Mouse (Mus musculus) ZHBTc4 (cell line): ENCODE measurements around the gene Pdcd11.
A peak's percentile ranks its signal among the peaks of the same experiment; 100 is the strongest.

Experiments
- DNase-seq: peaks from one replicate; pipeline ENCODE4 v3.0.0-alpha.2; 2011; ENCODE audit warnings: low read depth, low spot score

Pdcd11 gene

DNA sequence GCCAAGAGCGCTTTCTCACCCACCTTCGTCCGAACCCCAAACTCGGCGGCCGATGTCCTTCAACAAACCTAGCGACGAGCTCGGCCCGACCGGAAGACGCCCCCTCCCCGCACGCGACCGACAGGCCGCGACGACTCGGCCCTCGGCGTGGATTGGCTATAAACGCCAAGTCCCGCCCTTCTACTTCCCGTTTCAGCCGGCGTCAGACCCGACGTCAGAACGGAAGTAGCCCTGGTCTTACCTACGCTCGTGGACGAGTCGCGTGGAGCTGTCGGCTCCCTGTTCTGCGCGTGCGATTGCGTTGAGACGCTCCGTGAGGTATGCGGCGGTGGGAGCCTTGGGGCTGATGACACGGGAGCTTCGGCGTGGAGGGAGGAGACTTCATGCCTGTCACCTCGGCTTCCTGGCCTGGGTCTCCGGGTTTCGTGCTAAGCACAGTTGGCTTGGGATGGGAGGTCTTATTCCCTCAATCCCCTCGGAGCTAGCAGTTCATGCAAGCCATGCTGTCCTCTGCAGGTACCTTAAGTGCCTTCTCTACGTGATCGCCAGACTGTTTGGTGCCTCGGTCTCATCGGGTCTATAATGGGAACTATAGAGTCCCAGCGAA is at the start of gene Pdcd11, which contains the start of gene Usmg5:
Pdcd11 (plus strand) TSS at position 219 of the 607 bp plus-strand sequence.
Usmg5 (minus strand) TSS at position 98 of the 607 bp plus-strand sequence.
- DNase-seq, result peak; percentile 98

DNA sequence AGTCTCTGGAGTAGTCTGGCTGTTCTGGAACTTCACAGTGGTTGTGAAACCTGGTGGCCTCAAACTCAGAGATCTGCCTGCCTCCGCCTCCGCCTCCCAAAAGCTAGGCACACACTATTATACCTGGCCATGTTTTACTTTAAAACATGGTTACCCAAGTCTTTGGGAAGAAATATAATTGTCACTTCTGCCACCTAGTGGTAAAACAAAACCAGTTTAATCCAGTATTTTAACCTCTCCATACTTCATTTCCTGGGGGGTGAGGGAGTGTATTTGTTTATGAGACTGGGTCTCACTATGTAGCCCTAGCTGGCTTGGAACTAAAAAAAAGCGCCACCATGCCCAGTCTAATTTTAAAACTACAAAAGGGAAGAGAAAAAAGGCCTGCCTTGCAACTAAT is 47.0 kb upstream of the Pdcd11 start:
- DNase-seq, result no peak

DNA sequence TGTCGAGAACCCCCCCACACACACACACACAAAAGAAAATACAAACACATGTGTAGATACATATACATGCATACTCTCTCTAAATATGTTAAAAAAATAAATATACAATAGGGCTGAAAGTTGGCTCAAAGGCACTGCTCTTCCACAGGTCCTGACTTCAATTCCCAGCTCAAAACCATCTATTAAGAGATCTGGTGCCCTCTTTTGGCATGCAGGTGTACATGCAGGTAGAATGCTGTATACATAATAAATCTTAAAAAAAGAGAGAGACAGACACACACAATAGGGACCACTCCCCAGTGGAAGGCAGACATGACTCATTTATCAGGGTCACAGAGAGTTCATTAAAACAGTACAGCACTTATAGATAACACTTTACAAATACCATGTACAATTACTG is 44.2 kb upstream of the Pdcd11 start:
- no peak for DNase-seq

DNA sequence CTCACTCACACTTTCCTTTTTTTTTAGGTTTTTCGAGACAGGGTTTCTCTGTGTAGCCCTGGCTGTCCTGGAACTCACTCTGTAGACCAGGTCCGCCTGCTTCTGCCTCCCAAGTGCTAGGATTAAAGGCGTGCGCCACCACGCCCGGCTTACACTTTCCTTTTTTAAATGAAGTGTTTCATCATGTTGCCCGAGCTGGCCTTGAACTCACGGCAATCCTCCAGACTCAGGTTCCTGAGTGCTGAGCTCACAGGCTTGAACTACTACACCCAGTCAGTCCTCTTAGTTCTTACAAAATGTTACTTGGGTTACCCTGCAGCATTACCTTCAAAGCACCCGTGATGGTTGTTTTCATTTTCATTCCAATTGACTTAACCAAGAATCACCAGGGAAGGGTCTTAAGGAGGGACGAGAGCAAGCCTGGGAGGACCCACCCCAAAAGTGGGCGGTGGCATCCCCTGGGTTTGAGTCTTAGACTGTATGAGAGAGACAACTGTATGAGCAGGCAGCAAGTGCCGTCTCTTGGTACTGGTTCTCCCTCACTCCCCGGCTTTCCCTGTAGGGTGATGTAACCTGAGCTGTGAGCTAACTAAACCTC is 43.2 kb upstream of the Pdcd11 start:
- peak; percentile 97 for DNase-seq

DNA sequence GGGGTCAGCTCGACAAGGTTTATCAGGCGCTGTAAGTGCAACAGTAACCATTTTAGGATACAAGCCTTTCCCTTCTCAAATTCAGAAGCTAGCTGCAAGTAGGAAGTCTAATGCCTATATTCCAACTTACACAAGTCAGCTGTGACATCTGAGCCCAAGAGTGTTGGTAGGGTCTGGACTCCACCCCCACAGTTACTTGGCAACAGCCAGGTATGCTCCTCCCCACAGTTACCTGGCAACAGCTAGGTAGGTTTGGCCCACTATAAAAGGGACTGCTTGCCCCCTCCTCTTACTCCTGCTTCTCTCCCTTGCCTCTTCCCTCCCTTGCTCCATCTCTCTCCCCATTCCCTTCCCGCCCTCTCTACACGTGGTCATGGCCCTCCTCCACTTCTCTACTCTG is 41.5 kb upstream of the Pdcd11 start:
- DNase-seq, result peak; percentile 43

DNA sequence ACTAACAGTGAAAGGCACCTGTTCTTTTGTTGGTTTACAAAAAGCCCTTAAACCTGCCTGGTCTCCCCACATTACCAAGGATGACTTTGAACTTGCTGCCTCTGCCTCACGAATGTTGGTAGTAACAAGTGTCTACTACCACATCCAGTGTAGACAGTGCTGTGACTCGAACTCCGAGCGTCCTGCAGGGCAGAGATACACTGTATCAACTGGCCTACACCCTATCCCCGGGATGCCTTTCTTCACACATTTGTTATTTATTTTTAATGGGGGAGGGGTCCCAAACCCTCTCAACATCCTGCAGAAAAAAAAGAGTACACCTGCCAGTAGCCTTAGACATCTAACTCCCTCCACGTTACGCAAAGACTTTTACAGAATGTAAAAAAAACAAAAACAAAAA is 40.7 kb upstream of the Pdcd11 start:
- DNase-seq, result no peak

DNA sequence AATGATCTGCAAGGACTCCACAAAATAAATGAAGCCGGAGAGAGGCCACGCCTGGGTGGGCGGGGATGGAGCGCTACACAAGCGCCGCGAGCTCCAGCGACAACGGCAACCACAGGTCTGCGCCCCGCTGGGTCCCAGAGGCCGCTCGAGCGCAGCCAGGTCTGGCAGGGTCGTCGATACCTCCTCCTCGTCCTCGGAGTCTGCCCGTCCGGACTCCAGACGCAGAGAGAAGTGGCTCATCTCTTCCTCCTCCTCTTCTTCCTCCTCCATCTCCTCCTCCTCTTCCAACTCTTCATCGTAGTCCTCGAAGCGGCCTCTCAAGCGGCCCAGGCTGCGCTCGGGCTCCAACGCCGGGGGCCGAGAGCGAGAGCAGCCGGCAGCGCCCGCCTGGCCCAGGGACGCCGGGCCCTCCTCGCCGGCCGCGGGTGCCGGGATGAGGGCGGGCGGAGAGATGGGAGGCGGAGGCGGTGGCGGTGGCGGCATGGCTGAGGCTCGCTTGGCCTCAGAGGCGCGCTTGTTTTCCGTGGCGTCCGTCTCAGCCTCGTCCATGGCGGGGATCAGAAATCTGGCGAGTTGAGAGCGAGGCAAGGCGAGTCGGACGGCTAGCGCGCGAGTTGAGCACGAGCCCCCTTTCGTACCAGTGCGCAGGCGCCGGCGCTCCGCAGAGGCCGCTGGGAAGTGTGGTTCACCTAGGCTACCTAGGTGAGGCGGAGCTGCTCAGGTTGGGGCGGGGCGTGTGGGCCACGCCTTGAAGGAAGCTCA is 40.1 kb upstream of the Pdcd11 start, which contains the start of gene Pcgf6:
Pcgf6 (minus strand) TSS at position 636 of the 762 bp plus-strand sequence.
- peak; percentile 96 for DNase-seq

DNA sequence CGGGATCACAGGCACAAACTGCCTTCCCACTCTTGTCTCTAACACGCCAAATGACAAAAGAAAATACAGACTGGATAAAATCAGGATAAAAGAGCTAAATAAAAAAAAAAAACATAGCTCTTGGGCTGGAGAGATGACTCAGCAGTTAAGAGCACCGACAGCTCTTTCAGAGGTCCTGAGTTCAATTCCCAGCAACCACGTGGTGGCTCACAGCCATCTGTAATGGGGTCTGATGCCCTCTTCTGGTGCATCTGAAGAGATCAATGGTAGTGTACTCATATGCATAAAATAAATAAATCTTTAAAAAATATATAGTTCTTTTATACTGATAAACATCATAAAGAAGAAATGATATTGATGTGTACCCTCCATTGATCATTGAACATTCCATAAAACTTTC is 37.6 kb upstream of the Pdcd11 start:
- DNase-seq, result no peak

DNA sequence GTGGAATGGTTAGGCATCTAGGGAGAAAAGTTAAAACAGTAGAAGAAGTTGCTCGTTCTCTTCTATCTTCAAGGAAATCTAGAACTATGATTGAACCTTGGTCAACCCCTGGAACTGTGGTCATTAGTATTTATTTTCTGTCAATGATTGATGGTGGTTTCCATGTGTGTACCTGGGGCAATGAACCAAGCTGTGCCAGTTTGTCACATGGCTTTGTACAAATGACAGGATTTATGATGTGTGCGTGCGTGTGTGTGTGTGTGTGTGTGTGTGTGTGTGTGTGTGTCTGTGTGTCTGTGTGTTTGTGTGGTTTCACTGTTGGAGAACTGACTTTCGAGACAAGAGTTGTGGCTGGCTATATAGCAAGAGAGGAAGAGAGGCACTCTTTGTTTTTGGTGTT is 37.1 kb upstream of the Pdcd11 start:
- DNase-seq, result no peak

DNA sequence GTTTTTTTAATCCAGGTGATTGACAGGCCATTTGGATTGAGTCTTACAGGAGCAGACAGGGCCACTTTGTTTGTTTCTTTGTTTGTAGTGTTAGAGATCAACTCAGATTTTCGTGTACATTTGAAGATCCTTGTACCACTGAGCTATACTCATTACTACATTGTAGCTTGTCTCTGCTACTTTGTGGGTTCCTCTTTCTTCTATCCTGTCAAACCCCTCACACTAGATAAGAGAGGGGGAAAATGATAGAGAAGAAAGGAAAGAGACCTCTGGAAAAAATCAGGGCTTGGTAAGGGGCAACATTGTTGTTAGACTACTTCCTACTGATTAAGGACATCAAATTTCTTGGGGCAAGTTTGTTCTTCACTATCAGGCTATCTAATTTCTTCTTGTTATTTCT is 32.9 kb upstream of the Pdcd11 start:
- no peak for DNase-seq

DNA sequence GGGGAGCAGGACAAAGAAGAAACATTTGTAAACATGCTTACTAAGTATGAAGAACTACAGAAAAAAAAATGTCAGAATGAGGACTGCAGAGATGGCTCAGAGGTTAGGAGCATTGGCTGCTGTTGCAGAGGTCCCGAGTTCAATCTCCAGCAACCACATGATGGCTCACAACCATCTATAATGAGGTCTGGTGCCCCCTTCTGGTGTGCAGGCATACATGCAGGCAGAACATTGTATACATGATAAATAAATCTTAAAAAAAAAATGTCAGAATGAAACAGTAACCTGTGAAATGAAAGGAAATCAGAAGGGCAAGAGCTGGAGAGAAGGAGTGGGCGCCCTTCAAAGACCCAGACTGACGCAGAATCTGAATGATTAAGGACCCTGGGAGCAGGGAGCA is 24.7 kb upstream of the Pdcd11 start:
- DNase-seq, result no peak

DNA sequence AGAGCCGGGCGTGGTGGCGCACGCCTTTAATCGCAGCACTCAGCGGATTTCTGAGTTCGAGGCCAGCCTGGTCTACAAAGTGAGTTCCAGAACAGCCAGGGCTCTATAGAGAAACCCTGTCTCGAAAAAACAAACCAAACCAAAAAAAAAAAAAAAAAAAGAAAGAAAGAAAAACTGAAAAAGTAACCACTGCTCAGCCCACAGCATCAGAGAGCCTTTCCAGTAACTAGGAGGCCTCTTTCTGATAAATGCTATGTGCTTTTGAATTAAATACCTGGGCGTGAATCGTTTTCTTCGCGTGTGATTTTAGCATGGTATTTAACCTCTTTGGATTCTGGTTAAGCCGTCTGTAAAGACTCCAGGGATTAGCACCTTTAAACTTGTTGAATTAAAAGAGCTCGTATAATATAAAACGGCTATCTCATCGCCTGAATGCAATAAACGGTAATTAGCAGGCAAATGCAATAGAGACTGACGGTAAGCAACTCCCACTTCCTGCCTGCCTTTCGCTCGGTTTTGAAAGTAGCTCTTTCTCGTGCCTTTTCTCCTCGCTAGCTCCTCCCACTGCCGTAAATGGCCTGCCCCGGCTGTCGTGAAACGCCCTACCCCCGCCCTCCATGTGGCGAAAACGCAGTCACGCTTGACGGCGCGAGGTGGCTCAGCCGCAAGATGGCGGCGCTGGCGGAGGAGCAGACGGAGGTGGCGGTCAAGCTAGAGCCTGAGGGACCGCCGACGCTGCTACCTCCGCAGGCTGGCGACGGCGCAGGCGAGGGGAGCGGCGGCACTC is 23.3 kb upstream of the Pdcd11 start, which contains the start of gene Taf5:
Taf5 (plus strand) TSS at position 651 of the 787 bp plus-strand sequence.
- peak; percentile 99 for DNase-seq

DNA sequence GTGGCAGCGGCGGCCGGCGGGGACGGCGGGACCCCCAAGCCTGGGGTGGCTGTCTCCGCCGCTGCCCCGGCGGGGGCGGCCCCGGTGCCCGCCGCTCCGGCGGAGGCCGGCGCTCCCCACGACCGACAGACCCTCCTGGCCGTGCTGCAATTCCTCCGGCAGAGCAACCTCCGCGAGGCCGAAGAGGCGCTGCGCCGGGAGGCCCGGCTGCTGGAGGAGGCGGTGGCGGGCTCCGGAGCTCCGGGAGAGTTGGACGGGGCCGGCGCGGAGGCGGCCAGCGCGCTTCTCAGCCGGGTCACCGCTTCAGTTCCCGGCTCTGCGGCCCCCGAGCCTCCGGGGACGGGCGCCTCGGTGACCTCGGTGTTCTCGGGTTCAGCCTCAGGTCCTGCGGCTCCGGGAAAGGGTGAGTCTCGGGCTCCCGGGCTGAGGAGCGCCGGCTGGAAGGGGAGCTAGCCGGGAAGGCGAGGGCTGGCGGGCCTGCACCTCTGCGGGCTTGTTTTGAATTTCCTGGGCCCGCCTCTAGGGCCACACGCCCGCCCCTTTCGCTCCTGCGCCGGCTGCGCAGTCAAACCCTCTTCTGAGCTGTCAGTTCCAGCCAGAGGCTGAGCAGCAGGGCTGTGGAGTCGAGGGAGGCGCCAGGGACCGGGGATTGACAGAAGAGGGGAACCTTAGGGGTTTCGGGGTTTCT is 22.5 kb upstream of the Pdcd11 start:
- DNase-seq, result peak; percentile 94

DNA sequence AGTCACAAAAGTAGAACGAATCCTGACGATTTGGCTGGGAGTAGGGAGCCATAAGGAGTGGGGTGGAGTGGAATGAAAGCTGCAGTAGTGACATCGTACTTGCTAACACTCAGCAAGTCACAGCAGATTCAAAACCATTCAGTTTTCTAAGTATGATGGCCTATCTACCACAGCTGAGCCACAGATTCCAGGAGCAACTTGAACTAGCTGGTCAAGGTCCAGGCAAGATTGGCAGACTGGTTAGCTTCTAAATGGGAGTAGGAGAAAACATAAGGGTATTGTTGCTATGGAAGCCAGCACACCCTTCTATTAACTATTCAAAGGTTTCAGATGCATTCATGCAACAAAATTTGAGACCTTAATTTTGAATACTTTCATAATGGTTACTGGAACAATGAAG is 2.3 kb upstream of the Pdcd11 start:
- no peak for DNase-seq

DNA sequence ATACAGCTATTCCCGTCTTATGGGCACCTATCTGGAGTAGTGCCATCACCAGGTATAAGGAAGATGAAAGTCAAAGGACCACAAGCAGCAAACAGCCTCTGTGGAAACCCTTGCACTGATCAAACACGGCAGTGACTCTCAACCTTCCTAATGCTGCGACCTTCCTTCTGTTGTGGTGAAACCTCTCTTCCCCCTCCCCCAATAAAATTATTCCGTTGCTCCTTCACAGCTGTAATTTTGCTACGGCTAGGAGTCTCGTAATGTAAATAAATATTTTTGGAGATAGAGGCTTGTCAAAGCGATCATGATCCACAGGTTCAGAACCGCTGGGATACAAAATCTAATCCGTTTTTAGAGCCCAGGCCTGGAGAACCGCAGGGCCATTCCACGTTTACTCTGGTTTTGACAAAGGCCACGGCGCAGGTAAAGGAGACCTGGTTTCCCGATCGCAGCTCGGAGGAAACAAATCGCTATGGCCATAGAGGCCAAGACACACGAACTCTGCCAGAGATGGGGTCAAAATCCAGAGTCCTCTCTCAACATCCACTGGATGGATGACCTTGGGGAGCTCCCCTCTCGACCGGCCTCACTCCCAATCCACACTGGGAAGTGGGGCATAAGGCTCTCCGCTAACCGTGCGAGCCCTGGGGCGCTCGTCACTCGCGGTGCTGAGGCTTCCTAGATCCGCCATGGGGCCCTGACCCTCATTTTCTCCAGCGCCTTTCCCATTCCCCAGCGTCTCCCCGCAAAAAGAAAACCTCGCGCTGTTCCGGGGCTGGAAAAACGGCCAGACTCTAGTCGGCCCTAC is 646 bp upstream of the Pdcd11 start:
- no peak for DNase-seq

DNA sequence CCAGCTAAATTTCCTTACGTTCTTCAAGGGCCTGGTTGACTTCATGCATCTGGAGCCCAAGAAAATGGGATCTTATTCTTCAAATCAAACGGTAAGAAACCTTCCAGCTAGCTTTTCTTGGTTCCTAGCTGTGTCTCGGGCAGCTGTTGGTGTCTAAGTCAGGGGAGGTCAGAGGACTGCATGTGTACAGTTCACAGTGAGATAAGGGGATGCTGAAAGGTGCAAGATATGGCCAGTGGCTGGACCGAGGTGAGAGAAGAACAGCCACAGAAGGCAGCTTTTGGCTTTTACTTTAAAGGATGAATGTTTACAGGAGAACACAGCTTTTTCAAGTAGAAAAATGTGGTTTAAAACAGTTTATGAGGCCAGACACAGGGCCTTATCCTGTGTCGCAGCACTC is 10.5 kb downstream of the Pdcd11 start:
- DNase-seq, result no peak

DNA sequence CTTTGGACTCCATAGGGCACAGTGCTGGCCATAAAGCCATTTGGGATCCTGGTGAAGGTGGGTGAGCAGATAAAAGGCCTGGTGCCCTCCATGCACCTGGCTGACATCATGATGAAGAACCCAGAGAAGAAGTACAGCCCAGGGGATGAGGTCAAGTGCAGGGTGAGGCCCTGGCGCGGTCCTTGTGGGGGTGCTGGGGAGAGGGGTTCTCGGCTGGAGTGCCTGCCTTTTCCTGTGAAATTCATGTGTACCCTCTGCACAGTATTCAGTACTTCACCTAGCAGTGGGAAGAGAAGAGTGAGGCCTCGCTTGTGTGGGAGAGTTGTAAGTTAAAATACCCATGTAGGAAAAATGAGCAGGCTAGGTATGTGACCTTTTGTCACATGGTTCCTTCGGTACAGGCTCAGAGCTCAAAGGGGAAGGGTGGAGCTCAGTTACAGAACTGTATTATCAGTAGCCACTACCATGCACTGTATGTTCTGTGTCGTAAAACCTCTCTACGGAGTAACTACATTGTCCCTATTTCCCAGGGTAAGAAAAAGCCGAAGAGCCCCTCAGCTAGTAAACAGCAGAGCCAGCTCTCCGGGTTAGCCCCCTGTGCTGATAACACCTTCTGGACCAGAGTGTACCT is 14.2 kb downstream of the Pdcd11 start:
- no peak for DNase-seq

DNA sequence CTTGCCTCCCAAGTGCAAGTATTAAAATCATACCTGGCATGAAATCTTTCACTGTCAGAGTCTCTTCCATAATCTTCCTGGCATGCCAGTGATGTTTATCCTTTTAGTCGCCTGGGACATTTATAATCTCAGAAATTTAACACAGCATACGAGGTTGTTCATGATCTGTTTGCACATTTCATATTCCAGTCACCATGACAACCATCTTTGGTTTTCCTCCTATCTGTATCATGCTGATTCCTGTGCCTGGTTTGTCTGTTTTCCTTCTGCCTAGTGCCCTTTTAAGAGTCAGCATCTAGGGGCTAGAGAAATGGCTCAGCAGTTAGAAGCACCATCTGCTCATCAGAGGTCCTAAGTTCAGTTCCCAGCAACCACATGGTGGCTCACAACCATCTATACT is 28.1 kb downstream of the Pdcd11 start:
- DNase-seq, result no peak

DNA sequence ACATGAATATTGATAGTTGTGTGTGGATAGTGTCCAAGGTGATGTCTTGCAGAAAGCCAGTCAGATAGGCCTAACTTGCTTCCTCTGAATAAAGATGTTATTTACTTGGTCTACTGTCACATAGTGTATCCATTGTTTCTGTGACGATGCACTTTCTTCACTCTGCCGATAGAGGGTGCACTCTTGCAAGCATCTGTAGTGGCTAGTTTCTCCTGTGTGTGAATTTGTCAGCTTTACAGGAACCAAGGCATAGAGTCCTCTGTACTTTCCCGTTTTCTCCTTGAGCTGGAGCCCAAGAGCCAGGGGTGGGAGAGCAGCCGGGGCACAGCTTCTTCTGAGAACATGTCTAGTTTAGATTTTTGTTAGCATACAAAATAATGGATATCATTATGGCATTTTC is 30.5 kb downstream of the Pdcd11 start:
- DNase-seq, result peak; percentile 68

DNA sequence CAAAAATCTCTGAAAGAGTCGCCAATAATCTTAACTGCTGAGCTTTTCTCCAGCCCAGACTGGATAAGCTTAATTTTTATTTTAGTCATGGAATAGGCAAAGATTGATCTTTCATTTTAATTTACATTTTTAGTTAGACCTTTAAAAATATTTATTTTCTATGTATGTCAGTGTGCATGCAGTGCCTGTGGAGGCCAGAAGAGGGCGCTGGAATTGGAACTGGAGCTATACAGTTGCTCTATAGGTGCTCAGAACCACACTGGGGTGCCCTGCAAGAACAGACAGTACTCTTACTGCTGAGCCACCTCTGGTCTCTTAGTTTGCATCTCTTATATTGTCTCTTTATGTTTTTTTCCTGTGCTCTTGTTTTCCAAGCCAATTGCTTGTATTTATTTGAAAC is 32.2 kb downstream of the Pdcd11 start:
- DNase-seq, result peak; percentile 77
